Mouse (Mus musculus) heart, embryonic 16.5 days (tissue): ENCODE results near the gene Lad1. TPM values are rescaled to one million over a fixed set of nuclear protein-coding genes. Genes with fewer than 3 reads are reported as not detected.

Experiments
- ATAC-seq: fragments of 200-750 bp; cut with Nextera tagmentation; replicated peaks from 2 replicates; pipeline ENCODE4 v1.8.0; 2017; ENCODE audit warnings: moderate number of reproducible peaks; ENCODE audit not compliant: insufficient read depth, low FRiP score; ENCODE audit errors: extremely low read depth
- H3K27ac ChIP-seq: fragments of 300-500 bp; sonication (generic); 2 replicates; pipeline ENCODE4 v1.5.1; 2014; ENCODE audit warnings: mild to moderate bottlenecking, low read length, control low read depth, moderate library complexity
- H3K27me3 ChIP-seq: fragments of 300-500 bp; sonication (generic); 2 replicates; pipeline ENCODE4 v1.6.1; 2014; ENCODE audit warnings: low read length, mixed read lengths; ENCODE audit not compliant: control insufficient read depth, insufficient read depth
- H3K36me3 ChIP-seq: fragments of 300-500 bp; sonication (generic); 2 replicates; pipeline ENCODE4 v1.6.1; 2014; ENCODE audit not compliant: control insufficient read depth, insufficient read depth
- H3K4me1 ChIP-seq: fragments of 300-500 bp; sonication (generic); 2 replicates; pipeline ENCODE4 v1.6.1; 2014; ENCODE audit warnings: low read length, mixed read lengths; ENCODE audit not compliant: control insufficient read depth, insufficient read depth
- H3K4me2 ChIP-seq: fragments of 300-500 bp; sonication (generic); 2 replicates; pipeline ENCODE4 v1.6.1; 2014; ENCODE audit warnings: low read depth, mild to moderate bottlenecking, control low read depth, low read length
- H3K4me3 ChIP-seq: fragments of 300-500 bp; sonication (generic); 2 replicates; pipeline ENCODE4 v1.5.1; 2014; ENCODE audit warnings: mild to moderate bottlenecking, control low read depth, low read length
- H3K9ac ChIP-seq: fragments of 300-500 bp; sonication (generic); 2 replicates; pipeline ENCODE4 v1.6.1; 2014; ENCODE audit warnings: low read length, control low read depth
- H3K9me3 ChIP-seq: fragments of 300-500 bp; sonication (generic); replicated peaks from 2 replicates; pipeline ENCODE4 v1.6.1; 2016; ENCODE audit warnings: low read length; ENCODE audit not compliant: control insufficient read depth
- WGBS: fragments of 180-500 bp; shearing (Covaris S2); extraction: QIAGEN DNeasy Blood & Tissue Kit; methylation state at CpG from one replicate; pipeline ENCODE4 v1.1.7; 2014; 5-methylcytosine and 5-hydroxymethylcytosine counted together
- polyA plus RNA-seq: library from polyadenylated mRNA; unstranded; fragments of >200 nt; fragmentation: Nextera tagmentation; extraction: Ambion mirVana; gene quantifications from 2 replicates; pipeline ENCODE4 v1.2.1, GENCODE M21; 2015

Lad1 gene
- polyA plus RNA-seq, 1 experiment from 2014 or later = 5.9 TPM

- WGBS = 22% methylated on average over 9 of the region's 9 CpGs
These were observed 17.5 kb downstream of the Lad1 start, which contains the start of gene Tnnt2 for GRCm38 (mm10) chr1:135835716-135836483. Gene Tnnt2, plus strand, starts transcription at chr1:135836354.

GRCm38 (mm10) chr1:135838626-135839025, 20.2 kb downstream of the Lad1 start:
- Histone ChIP-seq H3K27me3 (no peaks in the 10 kb centered on the region), H3K4me3 (peak overlapping the region; percentile 70), H3K4me2 (peak overlapping the region; percentile 63), H3K27ac (peak overlapping the region; percentile 98), H3K9ac (peak overlapping the region; percentile 86), H3K4me1 (peaks cover 40% of the 10 kb centered on the region), H3K36me3 (peaks cover 4% of the 10 kb centered on the region; the same call in 1 of the 2 replicates), H3K9me3 (no peaks in the 10 kb centered on the region)
- WGBS = 30% methylated on average over 4 of the region's 4 CpGs
- ATAC-seq = no peak

More at GRCm38 (mm10) chr1:135835716-135836483, 17.5 kb downstream of the Lad1 start, which contains the start of gene Tnnt2:
- no peaks in the 10 kb centered on the region for H3K27me3 ChIP-seq
- peak within 1 kb of the TSS; percentile 98 for H3K27ac ChIP-seq
- peak within 1 kb of the TSS; percentile 63 for H3K4me2 ChIP-seq
- no peaks in the 10 kb centered on the region for H3K36me3 ChIP-seq
- no peaks in the 10 kb centered on the region for H3K9me3 ChIP-seq
- H3K4me1 ChIP-seq = peaks cover 39% of the 10 kb centered on the region
- peak within 1 kb of the TSS; percentile 86 for H3K9ac ChIP-seq
- peak; percentile 87 for ATAC-seq
- peak within 1 kb of the TSS; percentile 70 for H3K4me3 ChIP-seq

- no peak for ATAC-seq
- H3K4me2 ChIP-seq = peak overlapping the region; percentile 63
- H3K4me3 ChIP-seq = peak overlapping the region; percentile 70
- H3K9ac ChIP-seq = peak overlapping the region; percentile 86
- 44% methylated on average over 6 of the region's 6 CpGs for WGBS
- no peaks in the 10 kb centered on the region for H3K9me3 ChIP-seq
- H3K36me3 ChIP-seq = peaks cover 6% of the 10 kb centered on the region
- H3K27ac ChIP-seq = peak overlapping the region; percentile 98
- H3K4me1 ChIP-seq = peaks cover 40% of the 10 kb centered on the region
- no peaks in the 10 kb centered on the region for H3K27me3 ChIP-seq
These were observed 20.7 kb downstream of the Lad1 start for GRCm38 (mm10) chr1:135839065-135839464.

- ATAC-seq = no peak
- WGBS = 33% methylated on average over 15 of the region's 15 CpGs
- H3K4me2 ChIP-seq = peak overlapping the region; percentile 63
- H3K9ac ChIP-seq = peak overlapping the region; percentile 86
- no peaks in the 10 kb centered on the region for H3K27me3 ChIP-seq
- H3K36me3 ChIP-seq = peaks cover 9% of the 10 kb centered on the region
- H3K4me3 ChIP-seq = peak overlapping the region; percentile 70
- H3K9me3 ChIP-seq = no peaks in the 10 kb centered on the region
- peak overlapping the region; percentile 78 for H3K27ac ChIP-seq
- peaks cover 37% of the 10 kb centered on the region for H3K4me1 ChIP-seq
These were observed 22.4 kb downstream of the Lad1 start for GRCm38 (mm10) chr1:135840675-135841395.

- Histone ChIP-seq H3K9me3 (no peaks in the 10 kb centered on the region), H3K36me3 (peaks cover 22% of the 10 kb centered on the region), H3K9ac (peak overlapping the region; percentile 0), H3K4me3 (peak overlapping the region; percentile 1), H3K27me3 (no peaks in the 10 kb centered on the region), H3K4me2 (peak overlapping the region; percentile 63), H3K4me1 (peaks cover 63% of the 10 kb centered on the region), H3K27ac (peak overlapping the region; percentile 71)
- no peak for ATAC-seq
- WGBS = 71% methylated on average over 10 of the region's 10 CpGs
These were observed 25.3 kb downstream of the Lad1 start for GRCm38 (mm10) chr1:135843519-135844262.

- Histone ChIP-seq H3K9me3 (no peaks in the 10 kb centered on the region), H3K4me1 (peaks cover 68% of the 10 kb centered on the region), H3K27ac (peak overlapping the region; percentile 71), H3K4me3 (no peak overlapping the region), H3K27me3 (no peaks in the 10 kb centered on the region), H3K9ac (peak overlapping the region; percentile 0; the same call in 1 of the 2 replicates), H3K4me2 (peak overlapping the region; percentile 63), H3K36me3 (peaks cover 30% of the 10 kb centered on the region)
- WGBS = 22% methylated on average over 6 of the region's 6 CpGs
- ATAC-seq = 0 out of 2 replicates have a peak, but pooled peaks have one; percentile 15
These were observed 26.1 kb downstream of the Lad1 start for GRCm38 (mm10) chr1:135844481-135844880.

- Histone ChIP-seq H3K9ac (no peak overlapping the region; the same call in 1 of the 2 replicates), H3K4me2 (0 out of 2 replicates have a peak overlapping the region, but pooled peaks have one; percentile 8), H3K36me3 (peaks cover 49% of the 10 kb centered on the region), H3K9me3 (no peaks in the 10 kb centered on the region), H3K4me3 (no peak overlapping the region), H3K27ac (peak overlapping the region; percentile 55; the same call in 1 of the 2 replicates), H3K4me1 (peaks cover 74% of the 10 kb centered on the region), H3K27me3 (no peaks in the 10 kb centered on the region)
- WGBS = 74% methylated on average over 5 of the region's 5 CpGs
- no peak for ATAC-seq
These were observed 28.2 kb downstream of the Lad1 start for GRCm38 (mm10) chr1:135846632-135847031.

- no peak for ATAC-seq
- Histone ChIP-seq H3K4me3 (no peak overlapping the region), H3K4me2 (no peak overlapping the region), H3K27me3 (no peaks in the 10 kb centered on the region), H3K9ac (no peak overlapping the region; the same call in 1 of the 2 replicates), H3K4me1 (peaks cover 79% of the 10 kb centered on the region), H3K36me3 (peaks cover 53% of the 10 kb centered on the region), H3K9me3 (no peaks in the 10 kb centered on the region), H3K27ac (peak overlapping the region; percentile 36)
- 32% methylated on average over 6 of the region's 6 CpGs for WGBS
These were observed 28.8 kb downstream of the Lad1 start for GRCm38 (mm10) chr1:135847139-135847562.
